Comparison of ENCODE assay signal across 8 mouse cellular contexts in the genomic region with DNA sequence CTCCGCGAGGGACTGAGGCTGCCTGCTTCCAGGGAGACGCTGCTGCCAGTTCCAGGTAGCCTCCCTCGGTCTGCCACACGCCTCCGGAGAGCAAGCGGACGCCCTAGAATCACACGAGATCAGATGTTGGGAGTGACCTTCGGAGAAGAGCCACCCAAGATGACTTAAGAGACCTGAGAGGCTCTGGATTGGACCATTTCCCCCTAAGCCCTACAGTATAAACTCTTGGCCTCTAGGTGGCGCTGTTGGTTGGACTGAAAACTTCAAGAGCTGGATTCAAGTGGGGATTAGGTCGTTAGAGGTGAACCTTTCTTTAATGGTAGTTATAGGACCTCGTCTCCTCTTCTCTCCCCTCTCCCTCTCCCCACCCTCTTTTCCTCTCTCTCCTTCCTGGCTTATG.
DNase-seq lines count a peak whose midpoint lies in the region; ATAC-seq lines count a peak whose summit lies in the region.

No protein-coding gene starts in this region.

- no peaks in the 10 kb centered on the region; the same call in 1 of the 2 replicates for H3K27me3 ChIP-seq in kidney, embryonic 14.5 days (ENCODE audit: control insufficient read depth, insufficient read depth, low read length)
- H3K27me3 ChIP-seq in liver, embryonic 11.5 days (replicated peaks; ENCODE audit: control insufficient read depth, insufficient read depth, low read length) = 0 out of 2 replicates have a peak, but pooled peaks cover 2% of the 10 kb centered on the region

- H3K4me2 ChIP-seq in kidney, embryonic 14.5 days (replicated peaks; ENCODE audit: low read depth, low read length) = no peak overlapping the region
- no peak overlapping the region for H3K4me2 ChIP-seq in liver, embryonic 11.5 days

- H3K4me1 ChIP-seq in kidney, embryonic 14.5 days (ENCODE audit: control insufficient read depth, insufficient read depth, low read length) = 0 out of 2 replicates have a peak, but pooled peaks cover 8% of the 10 kb centered on the region
- H3K4me1 ChIP-seq in liver, embryonic 11.5 days (replicated peaks; ENCODE audit: control insufficient read depth, insufficient read depth, low read length) = peaks cover 11% of the 10 kb centered on the region

- peak; percentile 29; the same call in 1 of the 2 replicates for ATAC-seq in kidney, embryonic 14.5 days (ENCODE audit: low FRiP score, low TSS enrichment)
- 0 out of 2 replicates have a peak, but pooled peaks have one; percentile 38 for ATAC-seq in liver, embryonic 11.5 days (replicated peaks; ENCODE audit: low FRiP score)

- peak; percentile 71 for DNase-seq in A20 (ENCODE audit: low read depth, low spot score)
- DNase-seq in ES-CJ7 (ENCODE audit: low read depth, low spot score) = peak; percentile 93
- peak; percentile 10 for DNase-seq in cerebellum, adult 11-12 months
- DNase-seq in frontal cortex, postnatal 14 days (ENCODE audit: low spot score in 2 of 2) = peak; percentile 36 to 59
- DNase-seq in liver, embryonic 11.5 days (ENCODE audit: low spot score) = peak; percentile 68
- DNase-seq in retina, adult 2 months (ENCODE audit: low read depth, low spot score) = peak; percentile 59
- peak; percentile 52 to 67 for DNase-seq in thymus, postnatal 36 days

- H3K4me3 ChIP-seq in kidney, embryonic 14.5 days (ENCODE audit: low read length) = no peak overlapping the region
- H3K4me3 ChIP-seq in liver, embryonic 11.5 days (ENCODE audit: low read depth, low read length) = no peak overlapping the region

- no peaks in the 10 kb centered on the region for H3K36me3 ChIP-seq in kidney, embryonic 14.5 days (ENCODE audit: control insufficient read depth, insufficient read depth, low read length)
- H3K36me3 ChIP-seq in liver, embryonic 11.5 days (ENCODE audit: control insufficient read depth, insufficient read depth, low read length) = no peaks in the 10 kb centered on the region

- 14% methylated on average over 13 of the region's 13 CpGs for WGBS in kidney, embryonic 14.5 days
- WGBS in liver, embryonic 11.5 days = 19% methylated on average over 13 of the region's 13 CpGs

- H3K9ac ChIP-seq in kidney, embryonic 14.5 days (ENCODE audit: low read depth, low read length) = no peak overlapping the region
- no peak overlapping the region for H3K9ac ChIP-seq in liver, embryonic 11.5 days (ENCODE audit: low read depth, low read length)

- no peaks in the 10 kb centered on the region; the same call in 1 of the 2 replicates for H3K9me3 ChIP-seq in kidney, embryonic 14.5 days (ENCODE audit: control insufficient read depth, low read length)
- peaks cover 2% of the 10 kb centered on the region; the same call in 1 of the 2 replicates for H3K9me3 ChIP-seq in liver, embryonic 11.5 days (ENCODE audit: control insufficient read depth, low read length)

- H3K27ac ChIP-seq in kidney, embryonic 14.5 days (ENCODE audit: low read depth, low read length) = no peak overlapping the region
- H3K27ac ChIP-seq in liver, embryonic 11.5 days (ENCODE audit: low read depth, low read length) = no peak overlapping the region

Comparison
In these comparisons a context has a peak if more than half of its experiments do, and no peak if none do; other contexts are left out.
1. DNase-seq: peak in every context shown above with its lines; median percentile 93 in ES-CJ7; 71 in A20; 68 in liver, embryonic 11.5 days; 60 in thymus, postnatal 36 days; 59 in retina, adult 2 months; 48 in frontal cortex, postnatal 14 days; 10 in cerebellum, adult 11-12 months.